Mouse (Mus musculus) heart, postnatal 0 days (tissue): Measurements from ENCODE around the gene Trem1.

Experiments
- CTCF ChIP-seq: IDR thresholded peaks from 2 replicates; pipeline ENCODE4 v1.5.1; 2016; ENCODE audit warnings: antibody characterized with exemption, control low read depth, low read depth
- EP300 ChIP-seq: IDR thresholded peaks from 2 replicates; pipeline ENCODE4 v1.6.1; 2016; ENCODE audit warnings: antibody characterized with exemption, low read depth

DNA sequence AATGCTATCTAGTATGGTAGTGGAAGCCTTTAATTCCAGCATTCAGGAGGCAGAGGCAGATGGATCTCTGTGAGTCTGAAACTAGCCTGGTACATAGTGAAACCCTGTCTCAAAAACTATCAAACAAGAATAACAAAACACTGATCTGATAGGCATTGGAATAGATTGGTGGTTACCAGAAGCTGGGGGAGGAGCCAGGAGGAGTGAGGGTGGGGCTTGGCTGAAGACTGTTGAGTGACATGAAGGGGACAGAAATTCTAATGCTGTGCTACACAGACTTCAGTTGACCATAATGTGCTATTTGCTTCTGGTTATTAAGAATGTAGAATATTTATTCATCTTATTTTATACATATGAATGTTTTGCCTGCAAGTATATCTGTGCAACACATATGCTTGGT is 35.7 kb downstream of the Trem1 start:
- TF ChIP-seq CTCF, result no peak
- TF ChIP-seq EP300, result no peak
